Mouse (Mus musculus) heart, adult 2 months (tissue): ENCODE measurements at regions not wholly inside any gene's neighbourhood (a gene's known extent, or its start where the extent isn't known, plus 50 kb on each side); places are given as distances from the start of the nearest gene placed in this dataset.

Source experiments
- CTCF ChIP-seq: fragments of 200-600 bp; IDR thresholded peaks from 2 replicates; pipeline ENCODE4 v1.8.1; 2022; ENCODE audit warnings: antibody characterized with exemption, mild to moderate bottlenecking, moderate library complexity
- EP300 ChIP-seq: fragments of 200-500 bp; IDR thresholded peaks from 2 replicates; pipeline ENCODE4 v1.6.1; 2011; ENCODE audit warnings: low read depth, low read length, control low read depth; ENCODE audit not compliant: insufficient read depth
- POLR2A ChIP-seq: fragments of 200-500 bp; IDR thresholded peaks from 2 replicates; pipeline ENCODE4 v1.6.1; 2011; ENCODE audit warnings: mild to moderate bottlenecking, low read depth, low read length, control low read depth; ENCODE audit not compliant: insufficient read depth

- TF ChIP-seq CTCF (no peak), POLR2A (no peak), EP300 (no peak)
These were observed 85.3 kb upstream of the C6 start for GRCm38 (mm10) chr15:4641666-4642065.
